Mouse (Mus musculus) kidney, postnatal 14 days (tissue): ENCODE data around the gene Csnk1g1.
A peak's percentile ranks its signal among the peaks of the same experiment; 100 is the strongest.

Experiments
- DNase-seq: peaks from one replicate; pipeline ENCODE4 v3.0.0; 2022; ENCODE audit warnings: mixed read lengths

The Csnk1g1 gene

GRCm38 (mm10) chr9:66070151-66070550 is 161.4 kb downstream of the Csnk1g1 start:
- DNase-seq: no peak

GRCm38 (mm10) chr9:66072754-66073153 is 164.0 kb downstream of the Csnk1g1 start:
- DNase-seq: no peak

- no peak for DNase-seq
Observed at GRCm38 (mm10) chr9:66078072-66078471, 169.3 kb downstream of the Csnk1g1 start.

GRCm38 (mm10) chr9:66078493-66078892 is 169.8 kb downstream of the Csnk1g1 start:
- no peak for DNase-seq

- DNase-seq: no peak
Observed at GRCm38 (mm10) chr9:66080804-66081459, 172.2 kb downstream of the Csnk1g1 start.

- DNase-seq: no peak
Observed at GRCm38 (mm10) chr9:66081999-66082398, 173.3 kb downstream of the Csnk1g1 start.

- no peak for DNase-seq
Observed at GRCm38 (mm10) chr9:66084171-66084570, 175.4 kb downstream of the Csnk1g1 start.

GRCm38 (mm10) chr9:66087062-66087461 is 178.3 kb downstream of the Csnk1g1 start:
- no peak for DNase-seq

GRCm38 (mm10) chr9:66088411-66088810 is 179.7 kb downstream of the Csnk1g1 start:
- peak; percentile 67 for DNase-seq

- DNase-seq: no peak
Observed at GRCm38 (mm10) chr9:66090593-66091244, 182.0 kb downstream of the Csnk1g1 start.

- DNase-seq: peak; percentile 33
Observed at GRCm38 (mm10) chr9:66091327-66092231, 182.9 kb downstream of the Csnk1g1 start.

GRCm38 (mm10) chr9:66092664-66093063 is 183.9 kb downstream of the Csnk1g1 start:
- DNase-seq: no peak
